Mouse (Mus musculus) cortical plate, adult 2 months (tissue): ENCODE results near the gene Hcn1. TPM values are rescaled to one million over a fixed set of nuclear protein-coding genes. Genes with fewer than 3 reads are reported as not detected.

Experiments
- H3K27ac ChIP-seq: fragments of 200-500 bp; 2 replicates; pipeline ENCODE4 v1.5.1; 2012; ENCODE audit warnings: low read length, control low read depth, inconsistent platforms; ENCODE audit not compliant: insufficient read depth
- H3K4me1 ChIP-seq: fragments of 200-500 bp; 2 replicates; pipeline ENCODE4 v1.6.1; 2011; ENCODE audit warnings: low read length; ENCODE audit not compliant: control insufficient read depth, insufficient read depth
- H3K4me3 ChIP-seq: fragments of 200-500 bp; 2 replicates; pipeline ENCODE4 v1.5.1; 2011; ENCODE audit warnings: mild to moderate bottlenecking, low read length, control low read depth; ENCODE audit not compliant: insufficient read depth
- CTCF ChIP-seq: fragments of 200-500 bp; IDR thresholded peaks from 2 replicates; pipeline ENCODE4 v1.5.1; 2011; ENCODE audit warnings: mild to moderate bottlenecking, control low read depth, low read length; ENCODE audit not compliant: insufficient read depth; ENCODE audit errors: extremely low read depth
- POLR2A ChIP-seq: fragments of 200-500 bp; IDR thresholded peaks from 2 replicates; pipeline ENCODE4 v1.6.1; 2011; ENCODE audit warnings: mild to moderate bottlenecking, low read length, control low read depth; ENCODE audit not compliant: insufficient read depth; ENCODE audit errors: extremely low read depth
- polyA plus RNA-seq: library from polyadenylated mRNA; depleted of rRNA; stranded (reverse); fragments of >200 nt; gene quantifications from 2 replicates; pipeline ENCODE4 v1.2.3, GENCODE M21; 2012; rRNA removed

Gene Hcn1
- polyA plus RNA-seq, result 11.6 and 11.9 TPM in 2 replicates

GRCm38 (mm10) chr13:117602181-117602580 is at the start of gene Hcn1:
Gene Hcn1 (plus strand): TSS chr13:117602320.
- TF ChIP-seq CTCF (peak; percentile 20; the same call in 1 of the 2 replicates), POLR2A (no peak)
- peak within 1 kb of the TSS; percentile 99 for H3K4me3 ChIP-seq
- H3K4me1 ChIP-seq, result no peaks in the 10 kb centered on the region; the same call in 1 of the 2 replicates
- H3K27ac ChIP-seq, result peak within 1 kb of the TSS; percentile 28; the same call in 1 of the 2 replicates

GRCm38 (mm10) chr13:117567251-117567650 is 34.9 kb upstream of the Hcn1 start:
- Histone ChIP-seq H3K27ac (no peak overlapping the region), H3K4me3 (no peak overlapping the region), H3K4me1 (no peaks in the 10 kb centered on the region)
- TF ChIP-seq POLR2A (no peak), CTCF (no peak)

GRCm38 (mm10) chr13:117571747-117572146 is 30.4 kb upstream of the Hcn1 start:
- H3K4me1 ChIP-seq, result no peaks in the 10 kb centered on the region
- TF ChIP-seq POLR2A, result no peak
- no peak for TF ChIP-seq CTCF
- no peak overlapping the region for H3K4me3 ChIP-seq
- no peak overlapping the region for H3K27ac ChIP-seq

DNA sequence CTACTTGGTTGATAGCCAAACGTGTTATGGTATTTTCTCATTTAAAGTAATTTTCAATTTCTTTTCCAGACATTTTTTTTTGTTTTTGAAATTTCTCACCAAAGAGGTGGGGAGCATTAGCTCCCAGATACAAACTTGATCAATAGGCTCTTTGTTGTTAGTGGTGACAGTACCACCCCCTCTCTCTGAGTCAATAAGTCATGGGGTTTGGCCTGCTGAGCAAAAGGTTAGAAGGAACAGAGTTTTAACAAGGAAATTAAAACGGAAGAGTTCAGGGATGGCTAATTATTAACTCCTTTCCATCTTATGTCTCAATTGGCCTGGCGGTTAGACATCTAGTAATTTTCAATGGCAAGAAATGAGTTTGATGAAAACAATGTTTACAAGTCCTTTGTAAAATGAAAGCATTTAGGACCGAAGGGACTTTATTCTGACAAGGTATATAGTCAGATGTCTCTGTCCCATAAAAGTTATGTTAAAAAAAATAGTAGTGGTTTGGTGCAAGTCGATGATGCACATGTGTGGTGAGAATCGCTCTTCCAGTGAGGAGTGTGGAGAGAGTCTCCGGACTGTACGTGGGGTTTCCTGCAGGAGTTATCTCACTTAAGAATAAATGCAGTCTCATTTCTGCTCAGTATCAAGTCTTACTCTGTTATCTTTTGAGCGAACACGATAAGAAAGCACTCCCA is 7.5 kb upstream of the Hcn1 start:
- no peak for TF ChIP-seq CTCF
- no peak for TF ChIP-seq POLR2A
- Histone ChIP-seq H3K4me3 (no peak overlapping the region), H3K27ac (no peak overlapping the region), H3K4me1 (no peaks in the 10 kb centered on the region)

DNA sequence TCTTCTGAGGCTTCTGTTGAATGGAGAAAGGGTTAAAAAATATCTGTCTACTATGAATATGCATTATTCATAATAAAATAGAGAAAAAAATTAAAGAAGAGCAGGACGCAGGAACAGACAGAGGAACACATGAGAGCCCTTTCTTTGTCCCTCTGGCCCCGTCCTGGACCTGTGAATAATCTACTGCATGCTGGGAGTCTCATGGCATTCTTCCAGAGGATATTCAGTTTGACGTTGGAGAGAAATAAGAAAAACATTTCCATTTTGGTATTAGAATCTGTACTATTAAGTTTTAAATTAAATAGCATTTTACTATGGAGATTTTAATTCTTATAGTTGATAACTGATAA is 7.0 kb upstream of the Hcn1 start:
- H3K27ac ChIP-seq, result no peak overlapping the region
- no peaks in the 10 kb centered on the region for H3K4me1 ChIP-seq
- H3K4me3 ChIP-seq, result no peak overlapping the region
- TF ChIP-seq POLR2A (no peak), CTCF (no peak)

GRCm38 (mm10) chr13:117601331-117601965 is 672 bp upstream of the Hcn1 start:
- TF ChIP-seq CTCF (no peak), POLR2A (no peak)
- Histone ChIP-seq H3K4me3 (peak overlapping the region; percentile 99; the same call in 1 of the 2 replicates), H3K27ac (no peak overlapping the region)

GRCm38 (mm10) chr13:117602617-117603358 is 668 bp downstream of the Hcn1 start:
- Histone ChIP-seq H3K4me1 (no peaks in the 10 kb centered on the region; the same call in 1 of the 2 replicates), H3K27ac (peak overlapping the region; percentile 65; the same call in 1 of the 2 replicates), H3K4me3 (peak overlapping the region; percentile 99)
- TF ChIP-seq CTCF (no peak), POLR2A (no peak)

More at GRCm38 (mm10) chr13:117601331-117601965, 672 bp upstream of the Hcn1 start:
- no peaks in the 10 kb centered on the region; the same call in 1 of the 2 replicates for H3K4me1 ChIP-seq

- 0 out of 2 replicates have a peak, but pooled peaks have one; percentile 10 for TF ChIP-seq POLR2A
- no peak for TF ChIP-seq CTCF
- peak overlapping the region; percentile 65 for H3K27ac ChIP-seq
Observed at GRCm38 (mm10) chr13:117603421-117603820, 1.3 kb downstream of the Hcn1 start.

GRCm38 (mm10) chr13:117604073-117604472 is 2.0 kb downstream of the Hcn1 start:
- TF ChIP-seq CTCF (no peak), POLR2A (no peak)
- Histone ChIP-seq H3K4me3 (peak overlapping the region; percentile 99), H3K4me1 (no peaks in the 10 kb centered on the region; the same call in 1 of the 2 replicates), H3K27ac (peak overlapping the region; percentile 65)

More at GRCm38 (mm10) chr13:117603421-117603820, 1.3 kb downstream of the Hcn1 start:
- Histone ChIP-seq H3K4me3 (peak overlapping the region; percentile 99), H3K4me1 (no peaks in the 10 kb centered on the region; the same call in 1 of the 2 replicates)
